Mouse (Mus musculus): ENCODE results near the gene Epb41l4b. TPM values are rescaled to one million over a fixed set of nuclear protein-coding genes. Genes with fewer than 3 reads are reported as not detected.
A peak's percentile ranks its signal among the peaks of the same experiment; 100 is the strongest.

Gene Epb41l4b
- polyA plus RNA-seq, 1 experiment, result 16.9 TPM

GRCm38 (mm10) chr4:57065273-57065672 is 78.0 kb downstream of the Epb41l4b start:
- Histone ChIP-seq H3K9me3 (replicated peaks; ENCODE audit: control insufficient read depth, insufficient read depth, low read length, poor library complexity, severe bottlenecking) (no peaks in the 10 kb centered on the region), H3K27me3 (ENCODE audit: control insufficient read depth, insufficient read depth, low read length, poor library complexity, severe bottlenecking) (no peaks in the 10 kb centered on the region), H3K9ac (ENCODE audit: low read depth, poor library complexity, severe bottlenecking) (no peak overlapping the region), H3K36me3 (ENCODE audit: control insufficient read depth, insufficient read depth, low read length, poor library complexity, severe bottlenecking) (no peaks in the 10 kb centered on the region), H3K4me1 (ENCODE audit: control insufficient read depth, insufficient read depth, low read length) (peaks cover 14% of the 10 kb centered on the region), H3K27ac (ENCODE audit: insufficient read depth, low read length) (peak overlapping the region; percentile 73; the same call in 1 of the 2 replicates), H3K4me3 (ENCODE audit: low read depth, low read length) (no peak overlapping the region)
- TF ChIP-seq POLR2A (IDR thresholded peaks at IDR 0.05; ENCODE audit: insufficient read depth, low read length) (no peak), EP300 (IDR thresholded peaks at IDR 0.05; ENCODE audit: insufficient read depth, low read depth, low read length) (no peak), CTCF (IDR thresholded peaks at IDR 0.05; ENCODE audit: low read depth, low read length) (peak; percentile 96)

- TF ChIP-seq EP300 (IDR thresholded peaks at IDR 0.05; ENCODE audit: insufficient read depth, low read depth, low read length), result peak; percentile 74
- no peak for TF ChIP-seq POLR2A (IDR thresholded peaks at IDR 0.05; ENCODE audit: insufficient read depth, low read length)
- TF ChIP-seq CTCF (IDR thresholded peaks at IDR 0.05; ENCODE audit: low read depth, low read length), result no peak
- Histone ChIP-seq H3K9me3 (replicated peaks; ENCODE audit: control insufficient read depth, insufficient read depth, low read length, poor library complexity, severe bottlenecking) (no peaks in the 10 kb centered on the region), H3K27ac (ENCODE audit: insufficient read depth, low read length) (peak overlapping the region; percentile 73), H3K36me3 (ENCODE audit: control insufficient read depth, insufficient read depth, low read length, poor library complexity, severe bottlenecking) (no peaks in the 10 kb centered on the region), H3K4me1 (ENCODE audit: control insufficient read depth, insufficient read depth, low read length) (peaks cover 14% of the 10 kb centered on the region), H3K27me3 (ENCODE audit: control insufficient read depth, insufficient read depth, low read length, poor library complexity, severe bottlenecking) (no peaks in the 10 kb centered on the region), H3K9ac (ENCODE audit: low read depth, poor library complexity, severe bottlenecking) (no peak overlapping the region), H3K4me3 (ENCODE audit: low read depth, low read length) (no peak overlapping the region)
Observed at GRCm38 (mm10) chr4:57064830-57065229, 78.4 kb downstream of the Epb41l4b start.

GRCm38 (mm10) chr4:57060319-57060831 is 82.9 kb downstream of the Epb41l4b start:
- H3K4me3 ChIP-seq (ENCODE audit: low read depth, low read length), result no peak overlapping the region
- no peaks in the 10 kb centered on the region for H3K27me3 ChIP-seq (ENCODE audit: control insufficient read depth, insufficient read depth, low read length, poor library complexity, severe bottlenecking)
- no peaks in the 10 kb centered on the region for H3K9me3 ChIP-seq (replicated peaks; ENCODE audit: control insufficient read depth, insufficient read depth, low read length, poor library complexity, severe bottlenecking)
- no peak for TF ChIP-seq POLR2A (IDR thresholded peaks at IDR 0.05; ENCODE audit: insufficient read depth, low read length)
- no peak for TF ChIP-seq CTCF (IDR thresholded peaks at IDR 0.05; ENCODE audit: low read depth, low read length)
- no peak for TF ChIP-seq EP300 (IDR thresholded peaks at IDR 0.05; ENCODE audit: insufficient read depth, low read depth, low read length)
- H3K27ac ChIP-seq (ENCODE audit: insufficient read depth, low read length), result no peak overlapping the region
- no peaks in the 10 kb centered on the region for H3K36me3 ChIP-seq (ENCODE audit: control insufficient read depth, insufficient read depth, low read length, poor library complexity, severe bottlenecking)
- H3K4me1 ChIP-seq (ENCODE audit: control insufficient read depth, insufficient read depth, low read length), result peaks cover 5% of the 10 kb centered on the region
- no peak overlapping the region for H3K9ac ChIP-seq (ENCODE audit: low read depth, poor library complexity, severe bottlenecking)

- H3K27me3 ChIP-seq (ENCODE audit: control insufficient read depth, insufficient read depth, low read length, poor library complexity, severe bottlenecking), result no peaks in the 10 kb centered on the region
- no peaks in the 10 kb centered on the region for H3K4me1 ChIP-seq (ENCODE audit: control insufficient read depth, insufficient read depth, low read length)
- no peaks in the 10 kb centered on the region for H3K36me3 ChIP-seq (ENCODE audit: control insufficient read depth, insufficient read depth, low read length, poor library complexity, severe bottlenecking)
- TF ChIP-seq CTCF (IDR thresholded peaks at IDR 0.05; ENCODE audit: low read depth, low read length), result no peak
- TF ChIP-seq POLR2A (IDR thresholded peaks at IDR 0.05; ENCODE audit: insufficient read depth, low read length), result no peak
- TF ChIP-seq EP300 (IDR thresholded peaks at IDR 0.05; ENCODE audit: insufficient read depth, low read depth, low read length), result no peak
- no peak overlapping the region for H3K27ac ChIP-seq (ENCODE audit: insufficient read depth, low read length)
- no peak overlapping the region for H3K9ac ChIP-seq (ENCODE audit: low read depth, poor library complexity, severe bottlenecking)
- no peak overlapping the region for H3K4me3 ChIP-seq (ENCODE audit: low read depth, low read length)
- H3K9me3 ChIP-seq (replicated peaks; ENCODE audit: control insufficient read depth, insufficient read depth, low read length, poor library complexity, severe bottlenecking), result no peaks in the 10 kb centered on the region
Observed at GRCm38 (mm10) chr4:57058623-57059022, 84.6 kb downstream of the Epb41l4b start.

GRCm38 (mm10) chr4:57057637-57058036 is 85.6 kb downstream of the Epb41l4b start:
- Histone ChIP-seq H3K4me1 (ENCODE audit: control insufficient read depth, insufficient read depth, low read length) (no peaks in the 10 kb centered on the region), H3K27me3 (ENCODE audit: control insufficient read depth, insufficient read depth, low read length, poor library complexity, severe bottlenecking) (no peaks in the 10 kb centered on the region), H3K9ac (ENCODE audit: low read depth, poor library complexity, severe bottlenecking) (no peak overlapping the region), H3K9me3 (replicated peaks; ENCODE audit: control insufficient read depth, insufficient read depth, low read length, poor library complexity, severe bottlenecking) (no peaks in the 10 kb centered on the region), H3K27ac (ENCODE audit: insufficient read depth, low read length) (no peak overlapping the region), H3K4me3 (ENCODE audit: low read depth, low read length) (no peak overlapping the region), H3K36me3 (ENCODE audit: control insufficient read depth, insufficient read depth, low read length, poor library complexity, severe bottlenecking) (no peaks in the 10 kb centered on the region)
- TF ChIP-seq CTCF (IDR thresholded peaks at IDR 0.05; ENCODE audit: low read depth, low read length) (no peak), POLR2A (IDR thresholded peaks at IDR 0.05; ENCODE audit: insufficient read depth, low read length) (no peak), EP300 (IDR thresholded peaks at IDR 0.05; ENCODE audit: insufficient read depth, low read depth, low read length) (no peak)

- TF ChIP-seq EP300 (IDR thresholded peaks at IDR 0.05; ENCODE audit: insufficient read depth, low read depth, low read length), result no peak
- no peak for TF ChIP-seq POLR2A (IDR thresholded peaks at IDR 0.05; ENCODE audit: insufficient read depth, low read length)
- no peak for TF ChIP-seq CTCF (IDR thresholded peaks at IDR 0.05; ENCODE audit: low read depth, low read length)
Observed at GRCm38 (mm10) chr4:57055635-57056034, 87.6 kb downstream of the Epb41l4b start.

More at GRCm38 (mm10) chr4:57055635-57056034, 87.6 kb downstream of the Epb41l4b start:
- Histone ChIP-seq H3K4me3 (ENCODE audit: low read depth, low read length) (no peak overlapping the region), H3K27me3 (ENCODE audit: control insufficient read depth, insufficient read depth, low read length, poor library complexity, severe bottlenecking) (no peaks in the 10 kb centered on the region), H3K36me3 (ENCODE audit: control insufficient read depth, insufficient read depth, low read length, poor library complexity, severe bottlenecking) (no peaks in the 10 kb centered on the region), H3K27ac (ENCODE audit: insufficient read depth, low read length) (no peak overlapping the region), H3K4me1 (ENCODE audit: control insufficient read depth, insufficient read depth, low read length) (no peaks in the 10 kb centered on the region), H3K9ac (ENCODE audit: low read depth, poor library complexity, severe bottlenecking) (no peak overlapping the region), H3K9me3 (replicated peaks; ENCODE audit: control insufficient read depth, insufficient read depth, low read length, poor library complexity, severe bottlenecking) (no peaks in the 10 kb centered on the region)

Data from ES-Bruce4 (cell line).